28 mouse cellular contexts compared by ENCODE assay signal in genomic region chr5:134771750-134772149, GRCm38 (mm10). TPM values are rescaled to one million over a fixed set of nuclear protein-coding genes. Genes with fewer than 3 reads are reported as not detected.
A peak's percentile ranks its signal among the peaks of the same experiment; 100 is the strongest.
DNase-seq lines count a peak whose midpoint lies in the region; ATAC-seq and TF ChIP-seq lines count a peak whose summit lies in the region.
"Had no signal": no experiment of that assay in that cellular context is flagged by ENCODE, and none has a peak within 500 bp of the region (broad histone marks: within the 10 kb centered on the region; RNA-seq: fewer than 3 reads in every experiment).

No protein-coding gene starts in this region.

- no peaks in the 10 kb centered on the region for H3K27me3 ChIP-seq in heart, adult 2 months (ENCODE audit: control insufficient read depth, insufficient read depth, low read length)
- H3K27me3 ChIP-seq in heart, embryonic 10.5 days (ENCODE audit: insufficient read depth, poor library complexity, severe bottlenecking) = peaks cover 5% of the 10 kb centered on the region; the same call in 1 of the 2 replicates
- H3K27me3 ChIP-seq in heart, postnatal 0 days (ENCODE audit: control insufficient read depth, insufficient read depth, low read length) = no peaks in the 10 kb centered on the region
- no peaks in the 10 kb centered on the region for H3K27me3 ChIP-seq in kidney, postnatal 0 days (ENCODE audit: insufficient read depth, low read length)
- no peaks in the 10 kb centered on the region for H3K27me3 ChIP-seq in lung, postnatal 0 days (replicated peaks; ENCODE audit: insufficient read depth, low read length)
- H3K27me3 ChIP-seq: embryonic facial prominence, embryonic 15.5 days; forebrain, embryonic 12.5 days; hindbrain, embryonic 13.5 days; liver, embryonic 13.5 days; midbrain, embryonic 13.5 days; neural tube, embryonic 13.5 days; Patski had no signal

- no peaks in the 10 kb centered on the region for H3K36me3 ChIP-seq in heart, adult 2 months (ENCODE audit: control insufficient read depth, insufficient read depth, low read length)
- no peaks in the 10 kb centered on the region for H3K36me3 ChIP-seq in heart, embryonic 10.5 days
- no peaks in the 10 kb centered on the region for H3K36me3 ChIP-seq in heart, postnatal 0 days (replicated peaks; ENCODE audit: control insufficient read depth, insufficient read depth, low read length)
- no peaks in the 10 kb centered on the region for H3K36me3 ChIP-seq in kidney, postnatal 0 days (ENCODE audit: insufficient read depth, low read length)
- H3K36me3 ChIP-seq in lung, postnatal 0 days (ENCODE audit: insufficient read depth, low read length) = no peaks in the 10 kb centered on the region
- H3K36me3 ChIP-seq: embryonic facial prominence, embryonic 10.5 days; embryonic facial prominence, embryonic 15.5 days; forebrain, embryonic 12.5 days; hindbrain, embryonic 13.5 days; liver, embryonic 13.5 days; midbrain, embryonic 13.5 days; neural tube, embryonic 13.5 days had no signal

- 58% methylated on average over 3 of the region's 3 CpGs for WGBS in heart, adult 2 months
- WGBS in heart, embryonic 10.5 days = 84% methylated on average over 3 of the region's 3 CpGs
- WGBS in heart, postnatal 0 days = 72% methylated on average over 3 of the region's 3 CpGs
- WGBS in kidney, postnatal 0 days = 71% methylated on average over 3 of the region's 3 CpGs
- WGBS in lung, postnatal 0 days = 65% methylated on average over 3 of the region's 3 CpGs

- H3K4me3 ChIP-seq in heart, adult 2 months = no peak overlapping the region
- no peak overlapping the region for H3K4me3 ChIP-seq in heart, embryonic 10.5 days
- H3K4me3 ChIP-seq in heart, postnatal 0 days (ENCODE audit: low read depth, low read length) = no peak overlapping the region
- no peak overlapping the region for H3K4me3 ChIP-seq in kidney, postnatal 0 days (replicated peaks; ENCODE audit: low read depth, low read length)
- H3K4me3 ChIP-seq in lung, postnatal 0 days (ENCODE audit: low read depth, low read length) = no peak overlapping the region
- H3K4me3 ChIP-seq: embryonic facial prominence, embryonic 10.5 days; embryonic facial prominence, embryonic 15.5 days; forebrain, embryonic 12.5 days; hindbrain, embryonic 13.5 days; liver, embryonic 13.5 days; midbrain, embryonic 13.5 days; neural tube, embryonic 13.5 days had no signal

- ATAC-seq in heart, postnatal 0 days (ENCODE audit: insufficient read depth, low read depth) = no peak
- no peak for ATAC-seq in kidney, postnatal 0 days (replicated peaks; ENCODE audit: low FRiP score, low read depth)
- ATAC-seq in lung, postnatal 0 days = no peak
- ATAC-seq: intestine, embryonic 16.5 days; midbrain, embryonic 13.5 days had no signal

- H3K4me1 ChIP-seq in heart, adult 2 months (ENCODE audit: control insufficient read depth, insufficient read depth, low read length) = peaks cover 3% of the 10 kb centered on the region; the same call in 1 of the 2 replicates
- peaks cover 8% of the 10 kb centered on the region for H3K4me1 ChIP-seq in heart, embryonic 10.5 days
- H3K4me1 ChIP-seq in heart, postnatal 0 days (ENCODE audit: control insufficient read depth, insufficient read depth) = no peaks in the 10 kb centered on the region
- peaks cover 5% of the 10 kb centered on the region; the same call in 1 of the 2 replicates for H3K4me1 ChIP-seq in kidney, postnatal 0 days (replicated peaks; ENCODE audit: insufficient read depth, low read length)
- H3K4me1 ChIP-seq in lung, postnatal 0 days (ENCODE audit: insufficient read depth, low read depth, low read length) = no peaks in the 10 kb centered on the region
- H3K4me1 ChIP-seq: embryonic facial prominence, embryonic 15.5 days; forebrain, embryonic 12.5 days; hindbrain, embryonic 13.5 days; liver, embryonic 13.5 days; midbrain, embryonic 13.5 days; neural tube, embryonic 13.5 days had no signal

- no peak overlapping the region for H3K9ac ChIP-seq in heart, adult 2 months (ENCODE audit: low read depth, low read length)
- H3K9ac ChIP-seq in heart, postnatal 0 days (replicated peaks; ENCODE audit: low read depth, low read length) = no peak overlapping the region
- H3K9ac ChIP-seq in kidney, postnatal 0 days (ENCODE audit: low read depth, low read length) = no peak overlapping the region
- no peak overlapping the region for H3K9ac ChIP-seq in lung, postnatal 0 days (replicated peaks; ENCODE audit: low read depth)
- H3K9ac ChIP-seq: embryonic facial prominence, embryonic 15.5 days; forebrain, embryonic 12.5 days; hindbrain, embryonic 13.5 days; liver, embryonic 13.5 days; midbrain, embryonic 13.5 days; neural tube, embryonic 13.5 days had no signal

- no peaks in the 10 kb centered on the region for H3K79me2 ChIP-seq in heart, adult 2 months (replicated peaks; ENCODE audit: control insufficient read depth, insufficient read depth, low read length)

- TF ChIP-seq POLR2A in heart, adult 2 months (IDR thresholded peaks at IDR 0.05; ENCODE audit: insufficient read depth, low read depth, low read length) = no peak

- intact Hi-C loops in heart, adult 2 months (cut with DNase I) = no loop called here

- H3K4me2 ChIP-seq in heart, postnatal 0 days (ENCODE audit: low read depth, low read length) = no peak overlapping the region
- no peak overlapping the region for H3K4me2 ChIP-seq in kidney, postnatal 0 days (ENCODE audit: low read length)
- no peak overlapping the region for H3K4me2 ChIP-seq in lung, postnatal 0 days (replicated peaks; ENCODE audit: low read depth, low read length)
- H3K4me2 ChIP-seq: embryonic facial prominence, embryonic 15.5 days; forebrain, embryonic 12.5 days; hindbrain, embryonic 13.5 days; liver, embryonic 13.5 days; midbrain, embryonic 13.5 days; neural tube, embryonic 13.5 days had no signal

- TF ChIP-seq EP300 in heart, adult 2 months (IDR thresholded peaks at IDR 0.05; ENCODE audit: insufficient read depth, low read depth, low read length) = no peak
- no peak for TF ChIP-seq EP300 in heart, postnatal 0 days (IDR thresholded peaks at IDR 0.05; ENCODE audit: low read depth)
- peak; percentile 71; the same call in 1 of the 2 replicates for TF ChIP-seq EP300 in lung, postnatal 0 days (IDR thresholded peaks at IDR 0.05)

- H3K27ac ChIP-seq in heart, adult 2 months = peak overlapping the region; percentile 36; the same call in 1 of the 2 replicates
- no peak overlapping the region for H3K27ac ChIP-seq in heart, embryonic 10.5 days
- H3K27ac ChIP-seq in heart, postnatal 0 days (ENCODE audit: low read depth) = peak overlapping the region; percentile 51; the same call in 1 of the 2 replicates
- peak overlapping the region; percentile 62; the same call in 1 of the 2 replicates for H3K27ac ChIP-seq in kidney, postnatal 0 days
- H3K27ac ChIP-seq in lung, postnatal 0 days (ENCODE audit: low read length) = peak overlapping the region; percentile 47
- H3K27ac ChIP-seq: embryonic facial prominence, embryonic 10.5 days; forebrain, embryonic 12.5 days; hindbrain, embryonic 13.5 days; liver, embryonic 13.5 days; macrophage; midbrain, embryonic 13.5 days; neural tube, embryonic 13.5 days had no signal

- H3K9me3 ChIP-seq in heart, embryonic 10.5 days = no peaks in the 10 kb centered on the region
- no peaks in the 10 kb centered on the region for H3K9me3 ChIP-seq in heart, postnatal 0 days (replicated peaks; ENCODE audit: control insufficient read depth, low read length)
- no peaks in the 10 kb centered on the region for H3K9me3 ChIP-seq in kidney, postnatal 0 days (replicated peaks; ENCODE audit: low read length)
- H3K9me3 ChIP-seq in lung, postnatal 0 days (ENCODE audit: low read length) = no peaks in the 10 kb centered on the region
- H3K9me3 ChIP-seq: embryonic facial prominence, embryonic 10.5 days; embryonic facial prominence, embryonic 15.5 days; forebrain, embryonic 12.5 days; hindbrain, embryonic 13.5 days; liver, embryonic 13.5 days; midbrain, embryonic 13.5 days; neural tube, embryonic 13.5 days had no signal

- no peak for TF ChIP-seq CTCF in heart, adult 2 months (IDR thresholded peaks at IDR 0.05)
- no peak for TF ChIP-seq CTCF in heart, postnatal 0 days (IDR thresholded peaks at IDR 0.05; ENCODE audit: low read depth)
- TF ChIP-seq CTCF in kidney, postnatal 0 days (IDR thresholded peaks at IDR 0.05; ENCODE audit: low read depth) = no peak
- no peak for TF ChIP-seq CTCF in lung, postnatal 0 days (IDR thresholded peaks at IDR 0.05)

- DNase-seq in heart, adult 2 months = no peak
- no peak for DNase-seq in heart, embryonic 10.5 days (ENCODE audit: low spot score)
- DNase-seq in heart, postnatal 0 days (ENCODE audit: low spot score) = no peak
- no peak for DNase-seq in heart, adult 8-10 months (ENCODE audit: low spot score)
- no peak for DNase-seq in kidney, postnatal 0 days (ENCODE audit: low spot score)
- DNase-seq in kidney, adult 8-10 months = no peak
- DNase-seq in lung, postnatal 0 days (ENCODE audit: low spot score) = peak; percentile 26
- DNase-seq in lung, postnatal 14 days = no peak
- DNase-seq: adrenal gland, postnatal 10 days; cerebellum, adult 8-10 months; cerebellum, postnatal 25 days; gastrocnemius, postnatal 25 days; heart, postnatal 36 days; liver, embryonic 13.5 days; right cerebral cortex, postnatal 4 days; thymus, adult 2 months; thymus, postnatal 36 days had no signal

RNA-seq across cellular contexts. Expression of gene Eln, which starts 24.6 kb away (rescaled TPM):
- total RNA-seq in heart, adult 2 months (2021) = 10 to 100 TPM; 33.5 to 49.9 TPM
- polyA plus RNA-seq in heart, adult 2 months (2012; rRNA removed) = 124 and 131 TPM in 2 replicates
- 4.8 and 8.0 TPM in 2 replicates for polyA plus RNA-seq in heart, embryonic 10.5 days (2016; fragmentation: Nextera tagmentation; extraction: Ambion mirVana)
- total RNA-seq in heart, postnatal 0 days (2014; rRNA removed; ENCODE audit: low replicate concordance) = 313 and 411 TPM in 2 replicates
- 362 and 388 TPM in 2 replicates for polyA plus RNA-seq in heart, postnatal 0 days (2015; fragmentation: Nextera tagmentation; extraction: Ambion mirVana)
- total RNA-seq in heart, adult 8-10 months (2022) = 10 to 100 TPM; 14.7 to 26.2 (median 17.6) TPM
- polyA plus RNA-seq in kidney, postnatal 0 days (2015; fragmentation: Nextera tagmentation; extraction: Ambion mirVana) = 77.7 and 78.9 TPM in 2 replicates
- polyA plus RNA-seq in lung, postnatal 0 days (2015; fragmentation: Nextera tagmentation; extraction: Ambion mirVana) = 1,769 and 1,865 TPM in 2 replicates
- total RNA-seq: megakaryocyte-erythroid progenitor cell, adult 5-6 weeks; MEL had no signal
- polyA plus RNA-seq: macrophage, Patski had no signal
